Mouse (Mus musculus): Measurements from ENCODE around the gene Prl8a2.

The Prl8a2 gene

GRCm38 (mm10) chr13:27345373-27345772 lies at the start of gene Prl8a2:
Gene Prl8a2, plus strand, starts transcription at chr13:27345673.
- DNase-seq = no peak

- no peak for DNase-seq
These were observed 32.9 kb upstream of the Prl8a2 start, which contains the start of gene Prl6a1 for GRCm38 (mm10) chr13:27312334-27313225. Gene Prl6a1, plus strand, starts transcription at chr13:27312627.

GRCm38 (mm10) chr13:27334989-27335388 lies 10.5 kb upstream of the Prl8a2 start:
- peak; percentile 34 for DNase-seq

- DNase-seq = peak; percentile 3
These were observed 2.7 kb upstream of the Prl8a2 start for GRCm38 (mm10) chr13:27342733-27343275.

- DNase-seq = no peak
These were observed 45.3 kb downstream of the Prl8a2 start, which contains the start of gene Prl2b1 for GRCm38 (mm10) chr13:27390746-27391145. Gene Prl2b1, minus strand, starts transcription at chr13:27390846.

GRCm38 (mm10) chr13:27399061-27399724 lies 53.7 kb downstream of the Prl8a2 start:
- DNase-seq = peak; percentile 56

All from embryo, embryonic 11 days (tissue).